Mouse (Mus musculus): ENCODE measurements around the gene Ascc1.
"Not testable (repeated sequence)": the region's sequence is repeated elsewhere in the genome, so short reads cannot be mapped to it uniquely, and the experiment has no call there.

Ascc1 gene

GRCm38 (mm10) chr10:60113965-60114690 is 111.5 kb downstream of the Ascc1 start:
- no peak for DNase-seq (ENCODE audit: low spot score in 2 of 2)

GRCm38 (mm10) chr10:60115345-60116185 is 113.0 kb downstream of the Ascc1 start:
- DNase-seq (ENCODE audit: low spot score in 2 of 2) = peak; percentile 84 to 85

GRCm38 (mm10) chr10:60116997-60117396 is 114.4 kb downstream of the Ascc1 start:
- DNase-seq (ENCODE audit: low spot score in 2 of 2) = no peak

GRCm38 (mm10) chr10:60118464-60118863 is 115.9 kb downstream of the Ascc1 start:
- no peak for DNase-seq (ENCODE audit: low spot score in 2 of 2)

DNA sequence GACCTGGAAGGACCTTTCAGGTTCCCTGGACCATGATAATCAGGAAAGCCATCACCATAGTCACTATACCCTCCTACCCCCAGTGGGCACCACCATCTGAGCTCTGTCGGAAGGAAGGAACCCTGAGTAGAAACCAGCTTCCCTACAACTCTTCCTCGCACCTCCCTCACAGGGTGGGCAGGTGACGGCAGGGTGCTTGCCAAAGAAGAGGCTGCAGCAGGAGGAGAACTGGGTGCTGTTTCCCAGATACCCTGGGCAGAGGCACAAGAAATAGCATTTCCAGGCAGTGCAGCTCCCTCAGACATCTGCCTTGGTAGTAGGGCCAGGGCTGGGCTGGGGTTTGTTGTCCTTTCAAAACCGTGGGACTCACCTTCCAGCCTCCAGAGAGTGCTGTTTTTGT is 118.0 kb downstream of the Ascc1 start:
- peak; percentile 63 to 64 for DNase-seq (ENCODE audit: low spot score in 2 of 2)

DNA sequence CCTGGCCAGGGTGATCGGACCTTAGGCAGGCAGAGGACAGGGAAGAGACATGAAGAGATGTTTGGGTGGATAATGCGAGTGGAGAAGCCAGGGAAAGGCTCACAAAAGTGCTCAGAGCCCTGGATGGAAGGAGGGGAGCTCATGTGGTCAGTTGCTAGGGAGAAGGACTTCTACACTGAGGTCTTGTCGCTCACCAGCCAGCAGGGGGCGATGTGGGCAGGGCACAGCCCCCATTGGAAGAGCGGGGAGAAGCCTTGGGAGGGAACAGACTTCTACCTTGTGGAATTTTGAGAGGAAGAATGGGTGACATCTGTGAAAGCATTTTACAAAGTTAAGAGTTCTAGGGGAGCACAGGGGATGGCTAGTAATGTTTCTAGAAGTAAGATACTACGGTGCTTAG is 121.5 kb downstream of the Ascc1 start:
- DNase-seq (ENCODE audit: low spot score in 2 of 2) = no peak

DNA sequence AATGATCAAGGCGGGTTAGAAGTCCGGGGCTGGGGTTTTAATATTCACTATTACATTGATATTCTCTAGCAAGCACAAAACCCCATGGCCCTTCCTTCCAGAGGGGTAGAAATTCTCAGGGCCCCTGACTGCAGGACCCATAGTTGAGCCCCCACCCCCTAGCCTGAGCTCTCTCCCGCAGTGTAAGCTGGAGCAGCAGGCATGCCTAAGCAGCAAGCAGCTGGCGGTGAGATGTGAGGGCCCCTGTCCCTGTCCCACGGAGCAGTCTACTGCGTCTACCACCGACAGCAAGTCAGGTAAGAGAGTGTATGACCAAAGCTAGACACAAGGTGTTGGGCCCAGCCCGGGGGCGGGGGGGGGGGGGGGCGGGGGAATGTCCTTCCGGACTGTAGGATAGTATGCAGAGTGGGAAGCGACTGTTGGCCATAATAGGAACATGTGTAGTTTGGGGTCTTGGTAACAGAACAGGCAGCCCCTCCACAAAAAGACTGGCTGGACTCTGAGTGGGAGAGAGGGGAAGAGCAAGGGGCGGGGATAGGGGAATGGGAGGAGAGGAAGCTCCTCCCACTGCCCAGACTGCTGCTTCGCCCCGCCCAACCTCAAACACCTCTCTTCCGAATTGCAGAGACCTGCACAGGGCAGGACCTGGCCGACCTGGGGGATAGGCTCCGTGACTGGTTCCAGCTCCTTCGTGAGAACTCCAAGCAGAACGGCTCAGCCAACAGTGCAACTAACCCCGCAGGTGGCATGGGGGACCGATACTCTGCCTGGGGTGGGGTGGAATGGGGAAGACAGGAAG is 123.1 kb downstream of the Ascc1 start:
- DNase-seq (ENCODE audit: low spot score in 2 of 2) = no peak

DNA sequence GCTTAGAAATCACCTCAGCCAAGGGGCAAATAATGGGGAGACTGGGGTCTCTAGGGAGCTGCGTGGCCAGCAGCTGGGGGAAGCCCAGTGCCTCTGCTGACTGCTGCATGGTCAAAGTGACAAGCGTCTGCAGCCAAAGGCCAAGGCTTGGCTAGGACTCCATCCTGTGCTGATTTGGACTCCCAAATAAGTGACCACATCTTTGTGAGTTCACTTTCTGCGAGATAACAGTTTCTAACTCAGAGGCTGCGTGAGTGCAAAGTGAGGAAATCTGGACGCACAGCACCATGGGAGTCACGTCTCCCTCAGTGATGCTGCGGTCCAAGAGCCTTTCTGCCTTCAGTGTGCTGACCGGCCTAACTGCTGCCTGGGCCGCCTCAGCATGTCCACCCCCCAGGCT is 125.7 kb downstream of the Ascc1 start:
- no peak for DNase-seq (ENCODE audit: low spot score in 2 of 2)

- no peak for DNase-seq (ENCODE audit: low spot score in 2 of 2)
Measured at GRCm38 (mm10) chr10:60130504-60130903, 127.9 kb downstream of the Ascc1 start.

DNA sequence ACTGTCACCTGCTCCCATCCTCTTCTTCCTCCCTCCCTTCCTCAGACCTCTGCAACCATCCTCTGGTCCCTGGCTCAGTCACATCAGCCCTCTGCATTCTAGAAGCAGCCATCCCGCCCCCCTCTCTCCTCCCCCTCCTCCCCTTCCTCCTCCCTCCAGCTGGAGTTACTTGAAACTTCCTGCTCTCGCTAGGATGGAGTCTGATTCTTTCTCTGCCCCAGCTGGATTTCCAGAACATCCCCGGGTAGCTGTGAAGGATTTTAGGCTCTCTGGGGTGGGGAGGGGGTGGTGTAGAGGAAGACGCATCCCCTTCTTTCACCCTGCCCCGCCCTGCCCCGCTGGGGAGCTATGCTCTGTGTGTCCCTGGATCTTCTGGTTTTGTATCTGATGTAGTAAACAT is 130.9 kb downstream of the Ascc1 start:
- DNase-seq (ENCODE audit: low spot score in 2 of 2) = no peak

GRCm38 (mm10) chr10:60134201-60134600 is 131.6 kb downstream of the Ascc1 start:
- DNase-seq (ENCODE audit: low spot score in 2 of 2) = no peak

- DNase-seq (ENCODE audit: low spot score in 2 of 2) = not testable (repeated sequence)
Measured at GRCm38 (mm10) chr10:60136010-60136409, 133.4 kb downstream of the Ascc1 start.

- DNase-seq (ENCODE audit: low spot score in 2 of 2) = no peak
Measured at GRCm38 (mm10) chr10:60136935-60137334, 134.3 kb downstream of the Ascc1 start.

DNA sequence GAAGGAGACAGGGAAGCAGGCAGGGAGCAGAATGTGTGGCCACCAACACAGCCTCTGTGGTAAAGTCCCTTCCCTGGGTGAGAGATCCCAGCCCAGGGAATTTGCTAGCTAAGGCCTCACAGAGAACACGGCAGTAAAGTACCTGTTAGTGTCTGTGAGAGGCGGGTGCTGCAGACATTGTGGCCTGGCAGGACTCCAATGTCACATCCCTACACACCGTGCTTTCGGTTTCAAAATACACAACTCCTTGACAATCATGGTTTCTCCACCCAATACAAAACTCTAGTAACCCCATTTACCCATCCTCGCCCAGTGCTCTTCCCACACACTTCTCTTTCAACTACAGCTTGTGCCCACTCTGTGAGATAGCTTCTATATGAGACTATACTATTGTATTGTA is 136.1 kb downstream of the Ascc1 start:
- DNase-seq (ENCODE audit: low spot score in 2 of 2) = no peak

- no peak for DNase-seq (ENCODE audit: low spot score in 2 of 2)
Measured at GRCm38 (mm10) chr10:60140751-60141150, 138.1 kb downstream of the Ascc1 start.

GRCm38 (mm10) chr10:60141656-60142160 is 139.1 kb downstream of the Ascc1 start:
- no peak for DNase-seq (ENCODE audit: low spot score in 2 of 2)

DNA sequence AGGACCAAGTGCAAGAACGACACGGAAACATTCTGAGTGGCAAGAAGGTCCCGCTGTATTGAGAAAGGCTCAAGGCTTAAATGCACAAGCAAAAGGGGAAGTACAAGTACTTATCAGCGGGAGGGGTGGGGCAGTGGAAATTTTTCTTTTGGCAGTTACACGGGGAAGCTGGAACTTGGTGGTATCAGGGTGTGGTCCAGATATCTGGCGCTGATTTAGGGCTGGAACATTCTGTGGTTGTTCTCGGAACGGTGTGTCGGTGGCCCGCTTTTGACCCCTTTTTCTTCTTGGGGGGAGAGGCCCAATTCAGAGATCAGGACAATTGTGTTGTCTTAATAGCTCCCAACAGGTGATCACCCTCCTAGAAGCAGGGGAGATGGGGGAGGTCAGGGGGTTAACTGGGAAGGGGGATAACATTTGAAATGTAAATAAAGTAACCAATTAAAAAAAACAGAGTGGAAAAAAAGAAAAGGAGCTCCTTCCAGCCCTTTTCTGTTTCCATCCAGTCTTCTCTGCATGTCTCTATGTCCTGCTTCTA is 145.0 kb downstream of the Ascc1 start:
- DNase-seq (ENCODE audit: low spot score in 2 of 2) = not testable (repeated sequence)

GRCm38 (mm10) chr10:60148087-60148486 is 145.5 kb downstream of the Ascc1 start:
- DNase-seq (ENCODE audit: low spot score in 2 of 2) = peak; percentile 77 to 84
